Mouse (Mus musculus) cerebellum, adult 2 months (tissue): ENCODE data around the gene Gm45799.

Source experiments
- CTCF ChIP-seq: fragments of 200-500 bp; IDR thresholded peaks from 2 replicates; pipeline ENCODE4 v1.5.1; 2011; ENCODE audit warnings: low read depth, mild to moderate bottlenecking, control low read depth, low read length, moderate library complexity, borderline replicate concordance; ENCODE audit not compliant: insufficient read depth
- POLR2A ChIP-seq: fragments of 200-500 bp; IDR thresholded peaks from 2 replicates; pipeline ENCODE4 v1.6.1; 2011; ENCODE audit warnings: low read length, control low read depth, borderline replicate concordance; ENCODE audit not compliant: insufficient read depth

GRCm38 (mm10) chr7:105633127-105633800 lies 7.1 kb upstream of the Gm45799 start, which contains the start of gene Trim3:
- TF ChIP-seq POLR2A = peak; percentile 58
- no peak for TF ChIP-seq CTCF
